Mouse (Mus musculus) hindbrain, postnatal 0 days (tissue): Measurements from ENCODE around the gene Smarce1. TPM values are rescaled to one million over a fixed set of nuclear protein-coding genes. Genes with fewer than 3 reads are reported as not detected.

Experiments used
- ATAC-seq: fragments of 200-750 bp; cut with Nextera tagmentation; 2 replicates; pipeline ENCODE4 v1.8.0; 2017; ENCODE audit warnings: mild to moderate bottlenecking, moderate TSS enrichment, moderate library complexity
- DNase-seq: peaks from one replicate; pipeline ENCODE4 v3.0.0-alpha.2; 2015; ENCODE audit warnings: low spot score
- H3K27ac ChIP-seq: fragments of 300-500 bp; sonication (generic); 2 replicates; pipeline ENCODE4 v1.5.1; 2014; ENCODE audit warnings: mild to moderate bottlenecking
- H3K27me3 ChIP-seq: fragments of 300-500 bp; sonication (generic); 2 replicates; pipeline ENCODE4 v1.6.1; 2014; ENCODE audit warnings: low read length, mixed read lengths; ENCODE audit not compliant: insufficient read depth
- H3K36me3 ChIP-seq: fragments of 300-500 bp; sonication (generic); 2 replicates; pipeline ENCODE4 v1.6.1; 2014; ENCODE audit warnings: low read length, mixed read lengths; ENCODE audit not compliant: insufficient read depth
- H3K4me1 ChIP-seq: fragments of 300-500 bp; sonication (generic); 2 replicates; pipeline ENCODE4 v1.6.1; 2014; ENCODE audit warnings: antibody characterized with exemption, low read length, mixed read lengths; ENCODE audit not compliant: insufficient read depth
- H3K4me2 ChIP-seq: fragments of 300-500 bp; sonication (generic); 2 replicates; pipeline ENCODE4 v1.6.1; 2014; ENCODE audit warnings: low read depth, mild to moderate bottlenecking, low read length, moderate library complexity, mixed read lengths
- H3K4me3 ChIP-seq: fragments of 300-500 bp; sonication (generic); 2 replicates; pipeline ENCODE4 v1.5.1; 2014; ENCODE audit warnings: low read length
- H3K9ac ChIP-seq: fragments of 300-500 bp; sonication (generic); replicated peaks from 2 replicates; pipeline ENCODE4 v1.6.1; 2014; ENCODE audit warnings: mild to moderate bottlenecking, low read length, moderate library complexity, mixed read lengths
- H3K9me3 ChIP-seq: fragments of 300-500 bp; sonication (generic); 2 replicates; pipeline ENCODE4 v1.6.1; 2016; ENCODE audit warnings: low read length, mixed read lengths
- CTCF ChIP-seq: IDR thresholded peaks from 2 replicates; pipeline ENCODE4 v1.5.1; 2016; ENCODE audit warnings: antibody characterized with exemption, control low read depth, low read depth
- WGBS: fragments of 180-500 bp; shearing (Covaris S2); extraction: QIAGEN DNeasy Blood & Tissue Kit; methylation state at CpG from one replicate; pipeline ENCODE4 v1.1.7; 2014; 5-methylcytosine and 5-hydroxymethylcytosine counted together
- polyA plus RNA-seq: library from polyadenylated mRNA; unstranded; fragments of >200 nt; fragmentation: Nextera tagmentation; extraction: Ambion mirVana; gene quantifications from 2 replicates; pipeline ENCODE4 v1.2.1, GENCODE M21; 2015
- total RNA-seq: library from RNA; depleted of rRNA; stranded (reverse); fragments of >200 nt; gene quantifications from 2 replicates; pipeline ENCODE4 v1.2.3, GENCODE M21; 2014

Smarce1 gene
- total and polyA plus RNA-seq, 2 experiments from 2014 or later, result 66.7 to 186 TPM

GRCm38 (mm10) chr11:99216181-99216580 is 14.6 kb downstream of the Smarce1 start:
- Histone ChIP-seq H3K36me3 (peaks cover 65% of the 10 kb centered on the region), H3K4me1 (no peaks in the 10 kb centered on the region), H3K4me3 (no peak overlapping the region), H3K27me3 (no peaks in the 10 kb centered on the region), H3K4me2 (no peak overlapping the region), H3K9ac (no peak overlapping the region), H3K27ac (no peak overlapping the region), H3K9me3 (no peaks in the 10 kb centered on the region)
- 97% methylated on average over 3 of the region's 3 CpGs for WGBS
- DNase-seq (no peak), ATAC-seq (no peak)
- no peak for TF ChIP-seq CTCF

- no peak overlapping the region for H3K9ac ChIP-seq
- H3K36me3 ChIP-seq, result peaks cover 60% of the 10 kb centered on the region
- no peak overlapping the region for H3K4me2 ChIP-seq
- WGBS, result 77% methylated on average over 7 of the region's 7 CpGs
- H3K27me3 ChIP-seq, result no peaks in the 10 kb centered on the region
- no peak for TF ChIP-seq CTCF
- no peaks in the 10 kb centered on the region for H3K4me1 ChIP-seq
- DNase-seq, result no peak
- no peak overlapping the region for H3K4me3 ChIP-seq
- H3K27ac ChIP-seq, result no peak overlapping the region
- ATAC-seq, result no peak
- no peaks in the 10 kb centered on the region for H3K9me3 ChIP-seq
Measured at GRCm38 (mm10) chr11:99212693-99213092, 18.1 kb downstream of the Smarce1 start.

- H3K4me2 ChIP-seq, result no peak overlapping the region
- H3K9ac ChIP-seq, result no peak overlapping the region
- H3K4me1 ChIP-seq, result no peaks in the 10 kb centered on the region
- H3K27me3 ChIP-seq, result no peaks in the 10 kb centered on the region
- no peaks in the 10 kb centered on the region for H3K9me3 ChIP-seq
- no peak overlapping the region for H3K4me3 ChIP-seq
- no peak overlapping the region for H3K27ac ChIP-seq
- TF ChIP-seq CTCF, result no peak
- WGBS, result 71% methylated on average over 2 of the region's 2 CpGs
- ATAC-seq (no peak), DNase-seq (no peak)
- H3K36me3 ChIP-seq, result peaks cover 53% of the 10 kb centered on the region
Measured at GRCm38 (mm10) chr11:99211964-99212363, 18.9 kb downstream of the Smarce1 start.

GRCm38 (mm10) chr11:99208105-99208669 is 22.6 kb downstream of the Smarce1 start:
- no peak overlapping the region for H3K4me3 ChIP-seq
- no peaks in the 10 kb centered on the region for H3K4me1 ChIP-seq
- H3K4me2 ChIP-seq, result no peak overlapping the region
- H3K36me3 ChIP-seq, result peaks cover 21% of the 10 kb centered on the region
- no peak for TF ChIP-seq CTCF
- no peaks in the 10 kb centered on the region for H3K9me3 ChIP-seq
- ATAC-seq, result no peak
- no peaks in the 10 kb centered on the region for H3K27me3 ChIP-seq
- WGBS, result 66% methylated on average over 8 of the region's 8 CpGs
- no peak overlapping the region for H3K27ac ChIP-seq
- H3K9ac ChIP-seq, result no peak overlapping the region
- peak; percentile 23 for DNase-seq

- Histone ChIP-seq H3K27me3 (no peaks in the 10 kb centered on the region), H3K9me3 (no peaks in the 10 kb centered on the region), H3K4me1 (no peaks in the 10 kb centered on the region), H3K9ac (no peak overlapping the region), H3K27ac (no peak overlapping the region), H3K36me3 (peaks cover 14% of the 10 kb centered on the region), H3K4me3 (no peak overlapping the region), H3K4me2 (no peak overlapping the region)
- no peak for TF ChIP-seq CTCF
- ATAC-seq (no peak), DNase-seq (no peak)
- WGBS, result 37% methylated on average over 2 of the region's 2 CpGs
Measured at GRCm38 (mm10) chr11:99207449-99207848, 23.4 kb downstream of the Smarce1 start.

GRCm38 (mm10) chr11:99206954-99207353 is 23.9 kb downstream of the Smarce1 start:
- H3K36me3 ChIP-seq, result peaks cover 9% of the 10 kb centered on the region; the same call in 1 of the 2 replicates
- no peaks in the 10 kb centered on the region for H3K27me3 ChIP-seq
- H3K27ac ChIP-seq, result no peak overlapping the region
- 45% methylated on average over 2 of the region's 2 CpGs for WGBS
- TF ChIP-seq CTCF, result peak; percentile 62
- H3K4me1 ChIP-seq, result no peaks in the 10 kb centered on the region
- DNase-seq (peak; percentile 62), ATAC-seq (no peak)
- no peak overlapping the region for H3K4me3 ChIP-seq
- H3K9me3 ChIP-seq, result no peaks in the 10 kb centered on the region
- no peak overlapping the region for H3K4me2 ChIP-seq
- H3K9ac ChIP-seq, result no peak overlapping the region

GRCm38 (mm10) chr11:99189154-99189582 is 41.6 kb downstream of the Smarce1 start:
- Histone ChIP-seq H3K27ac (no peak overlapping the region), H3K36me3 (no peaks in the 10 kb centered on the region), H3K27me3 (no peaks in the 10 kb centered on the region), H3K4me3 (no peak overlapping the region), H3K9ac (no peak overlapping the region), H3K4me1 (no peaks in the 10 kb centered on the region), H3K4me2 (no peak overlapping the region), H3K9me3 (no peaks in the 10 kb centered on the region)
- WGBS, result 25% methylated on average over 14 of the region's 14 CpGs
- DNase-seq (peak; percentile 74), ATAC-seq (0 out of 2 replicates have a peak, but pooled peaks have one; percentile 4)
- peak; percentile 89 for TF ChIP-seq CTCF
